Mouse (Mus musculus): Measurements from ENCODE around the gene Pcbp3. TPM values are rescaled to one million over a fixed set of nuclear protein-coding genes. Genes with fewer than 3 reads are reported as not detected.
"Not testable (repeated sequence)": the region's sequence is repeated elsewhere in the genome, so short reads cannot be mapped to it uniquely, and the experiment has no call there.

Pcbp3 gene
- total RNA-seq, 1 experiment from 2014 or later: 32.3 TPM

GRCm38 (mm10) chr10:76801237-76801641 is 160.4 kb downstream of the Pcbp3 start:
- no peak for DNase-seq

GRCm38 (mm10) chr10:76798751-76799585 is 162.7 kb downstream of the Pcbp3 start:
- DNase-seq: no peak

- DNase-seq: no peak
Measured at GRCm38 (mm10) chr10:76794102-76794501, 167.6 kb downstream of the Pcbp3 start.

GRCm38 (mm10) chr10:76791475-76791874 is 170.2 kb downstream of the Pcbp3 start:
- peak; percentile 68 for DNase-seq

- no peak for DNase-seq
Measured at GRCm38 (mm10) chr10:76789885-76790284, 171.8 kb downstream of the Pcbp3 start.

GRCm38 (mm10) chr10:76785312-76785711 is 176.4 kb downstream of the Pcbp3 start:
- DNase-seq: no peak

GRCm38 (mm10) chr10:76779225-76779624 is 182.5 kb downstream of the Pcbp3 start:
- no peak for DNase-seq

GRCm38 (mm10) chr10:76771624-76772023 is 190.1 kb downstream of the Pcbp3 start:
- no peak for DNase-seq

GRCm38 (mm10) chr10:76771086-76771485 is 190.6 kb downstream of the Pcbp3 start:
- DNase-seq: no peak

- no peak for DNase-seq
Measured at GRCm38 (mm10) chr10:76769581-76769980, 192.1 kb downstream of the Pcbp3 start.

- DNase-seq: no peak
Measured at GRCm38 (mm10) chr10:76766196-76766595, 195.5 kb downstream of the Pcbp3 start.

GRCm38 (mm10) chr10:76764927-76765326 is 196.8 kb downstream of the Pcbp3 start:
- DNase-seq: no peak

GRCm38 (mm10) chr10:76763016-76763415 is 198.7 kb downstream of the Pcbp3 start:
- no peak for DNase-seq

- DNase-seq: no peak
Measured at GRCm38 (mm10) chr10:76762411-76762810, 199.3 kb downstream of the Pcbp3 start.

GRCm38 (mm10) chr10:76759878-76760277 is 201.8 kb downstream of the Pcbp3 start:
- DNase-seq: no peak

GRCm38 (mm10) chr10:76753640-76754039 is 208.0 kb downstream of the Pcbp3 start:
- no peak for DNase-seq

- DNase-seq: not testable (repeated sequence)
Measured at GRCm38 (mm10) chr10:76744267-76744666, 217.4 kb downstream of the Pcbp3 start.

- DNase-seq: no peak
Measured at GRCm38 (mm10) chr10:76736764-76737163, 224.9 kb downstream of the Pcbp3 start.

- peak; percentile 88 for DNase-seq
Measured at GRCm38 (mm10) chr10:76734979-76735378, 226.7 kb downstream of the Pcbp3 start.

GRCm38 (mm10) chr10:76733677-76734068 is 228.0 kb downstream of the Pcbp3 start:
- no peak for DNase-seq

GRCm38 (mm10) chr10:76732881-76733676 is 228.6 kb downstream of the Pcbp3 start:
- peak; percentile 87 for DNase-seq

GRCm38 (mm10) chr10:76732391-76732790 is 229.3 kb downstream of the Pcbp3 start:
- DNase-seq: peak; percentile 51

GRCm38 (mm10) chr10:76731621-76732239 is 230.0 kb downstream of the Pcbp3 start:
- peak; percentile 87 for DNase-seq

All from adrenal gland, postnatal 14 days (tissue).